Mouse (Mus musculus) heart, embryonic 16.5 days (tissue): ENCODE results near the gene Nipal1. TPM values are rescaled to one million over a fixed set of nuclear protein-coding genes. Genes with fewer than 3 reads are reported as not detected.

Source experiments
- ATAC-seq: fragments of 200-750 bp; cut with Nextera tagmentation; replicated peaks from 2 replicates; pipeline ENCODE4 v1.8.0; 2017; ENCODE audit warnings: moderate number of reproducible peaks; ENCODE audit not compliant: insufficient read depth, low FRiP score; ENCODE audit errors: extremely low read depth
- H3K27ac ChIP-seq: fragments of 300-500 bp; sonication (generic); 2 replicates; pipeline ENCODE4 v1.5.1; 2014; ENCODE audit warnings: mild to moderate bottlenecking, low read length, control low read depth, moderate library complexity
- H3K27me3 ChIP-seq: fragments of 300-500 bp; sonication (generic); 2 replicates; pipeline ENCODE4 v1.6.1; 2014; ENCODE audit warnings: low read length, mixed read lengths; ENCODE audit not compliant: control insufficient read depth, insufficient read depth
- H3K36me3 ChIP-seq: fragments of 300-500 bp; sonication (generic); 2 replicates; pipeline ENCODE4 v1.6.1; 2014; ENCODE audit not compliant: control insufficient read depth, insufficient read depth
- H3K4me1 ChIP-seq: fragments of 300-500 bp; sonication (generic); 2 replicates; pipeline ENCODE4 v1.6.1; 2014; ENCODE audit warnings: low read length, mixed read lengths; ENCODE audit not compliant: control insufficient read depth, insufficient read depth
- H3K4me2 ChIP-seq: fragments of 300-500 bp; sonication (generic); 2 replicates; pipeline ENCODE4 v1.6.1; 2014; ENCODE audit warnings: low read depth, mild to moderate bottlenecking, control low read depth, low read length
- H3K4me3 ChIP-seq: fragments of 300-500 bp; sonication (generic); 2 replicates; pipeline ENCODE4 v1.5.1; 2014; ENCODE audit warnings: mild to moderate bottlenecking, control low read depth, low read length
- H3K9ac ChIP-seq: fragments of 300-500 bp; sonication (generic); 2 replicates; pipeline ENCODE4 v1.6.1; 2014; ENCODE audit warnings: low read length, control low read depth
- H3K9me3 ChIP-seq: fragments of 300-500 bp; sonication (generic); replicated peaks from 2 replicates; pipeline ENCODE4 v1.6.1; 2016; ENCODE audit warnings: low read length; ENCODE audit not compliant: control insufficient read depth
- WGBS: fragments of 180-500 bp; shearing (Covaris S2); extraction: QIAGEN DNeasy Blood & Tissue Kit; methylation state at CpG from one replicate; pipeline ENCODE4 v1.1.7; 2014; 5-methylcytosine and 5-hydroxymethylcytosine counted together
- polyA plus RNA-seq: library from polyadenylated mRNA; unstranded; fragments of >200 nt; fragmentation: Nextera tagmentation; extraction: Ambion mirVana; gene quantifications from 2 replicates; pipeline ENCODE4 v1.2.1, GENCODE M21; 2015

Gene Nipal1
- polyA plus RNA-seq = 0.31 and 0.43 TPM in 2 replicates

GRCm38 (mm10) chr5:72647418-72647907 is at the start of gene Nipal1:
TSS of gene Nipal1 (plus strand) at chr5:72647795.
- peak within 1 kb of the TSS; percentile 67 for H3K4me3 ChIP-seq
- WGBS = under 1% methylated on average over 25 of the region's 25 CpGs
- peaks cover 11% of the 10 kb centered on the region for H3K27me3 ChIP-seq
- peak within 1 kb of the TSS; percentile 64 for H3K9ac ChIP-seq
- peaks cover 4% of the 10 kb centered on the region; the same call in 1 of the 2 replicates for H3K4me1 ChIP-seq
- H3K9me3 ChIP-seq = no peaks in the 10 kb centered on the region
- no peak within 1 kb of the TSS for H3K27ac ChIP-seq
- ATAC-seq = peak; percentile 93
- no peaks in the 10 kb centered on the region for H3K36me3 ChIP-seq
- H3K4me2 ChIP-seq = peak within 1 kb of the TSS; percentile 97

GRCm38 (mm10) chr5:72601006-72601405 is 46.6 kb upstream of the Nipal1 start:
- peak; percentile 41; the same call in 1 of the 2 replicates for ATAC-seq

GRCm38 (mm10) chr5:72603138-72603537 is 44.5 kb upstream of the Nipal1 start:
- H3K4me3 ChIP-seq = no peak overlapping the region
- H3K27ac ChIP-seq = no peak overlapping the region
- no peaks in the 10 kb centered on the region for H3K27me3 ChIP-seq
- no peak overlapping the region for H3K9ac ChIP-seq
- H3K4me1 ChIP-seq = 0 out of 2 replicates have a peak, but pooled peaks cover 3% of the 10 kb centered on the region
- H3K9me3 ChIP-seq = no peaks in the 10 kb centered on the region
- no peaks in the 10 kb centered on the region for H3K36me3 ChIP-seq
- 84% methylated on average over 4 of the region's 4 CpGs for WGBS
- no peak overlapping the region for H3K4me2 ChIP-seq
- ATAC-seq = no peak

More at GRCm38 (mm10) chr5:72601006-72601405, 46.6 kb upstream of the Nipal1 start:
- Histone ChIP-seq H3K4me3 (no peak overlapping the region), H3K27ac (no peak overlapping the region), H3K9me3 (no peaks in the 10 kb centered on the region), H3K9ac (no peak overlapping the region), H3K4me2 (no peak overlapping the region), H3K36me3 (no peaks in the 10 kb centered on the region), H3K27me3 (no peaks in the 10 kb centered on the region), H3K4me1 (no peaks in the 10 kb centered on the region)
- WGBS = 11% methylated on average over 5 of the region's 5 CpGs

GRCm38 (mm10) chr5:72617413-72617812 is 30.2 kb upstream of the Nipal1 start:
- 68% methylated on average over 4 of the region's 4 CpGs for WGBS
- no peak overlapping the region for H3K4me3 ChIP-seq
- H3K9me3 ChIP-seq = no peaks in the 10 kb centered on the region
- no peaks in the 10 kb centered on the region for H3K4me1 ChIP-seq
- H3K9ac ChIP-seq = no peak overlapping the region
- H3K27ac ChIP-seq = no peak overlapping the region
- H3K4me2 ChIP-seq = no peak overlapping the region
- no peak for ATAC-seq
- no peaks in the 10 kb centered on the region for H3K36me3 ChIP-seq
- H3K27me3 ChIP-seq = no peaks in the 10 kb centered on the region

- Histone ChIP-seq H3K4me1 (no peaks in the 10 kb centered on the region), H3K4me2 (no peak overlapping the region), H3K9me3 (no peaks in the 10 kb centered on the region), H3K36me3 (no peaks in the 10 kb centered on the region), H3K9ac (no peak overlapping the region), H3K27me3 (no peaks in the 10 kb centered on the region), H3K27ac (no peak overlapping the region), H3K4me3 (no peak overlapping the region)
- 94% methylated on average over 1 of the region's 1 CpGs for WGBS
- ATAC-seq = no peak
Observed at GRCm38 (mm10) chr5:72621022-72621421, 26.6 kb upstream of the Nipal1 start.

GRCm38 (mm10) chr5:72630026-72630425 is 17.6 kb upstream of the Nipal1 start:
- H3K27me3 ChIP-seq = no peaks in the 10 kb centered on the region
- WGBS = 66% methylated on average over 6 of the region's 6 CpGs
- ATAC-seq = no peak
- no peak overlapping the region for H3K9ac ChIP-seq
- H3K4me1 ChIP-seq = no peaks in the 10 kb centered on the region
- no peak overlapping the region for H3K4me3 ChIP-seq
- H3K36me3 ChIP-seq = no peaks in the 10 kb centered on the region
- no peaks in the 10 kb centered on the region for H3K9me3 ChIP-seq
- H3K27ac ChIP-seq = no peak overlapping the region
- H3K4me2 ChIP-seq = no peak overlapping the region

GRCm38 (mm10) chr5:72634791-72635271 is 12.8 kb upstream of the Nipal1 start:
- H3K27me3 ChIP-seq = no peaks in the 10 kb centered on the region

GRCm38 (mm10) chr5:72636122-72636521 is 11.5 kb upstream of the Nipal1 start:
- Histone ChIP-seq H3K4me3 (no peak overlapping the region), H3K4me2 (no peak overlapping the region), H3K9ac (no peak overlapping the region), H3K27me3 (no peaks in the 10 kb centered on the region), H3K36me3 (no peaks in the 10 kb centered on the region), H3K9me3 (no peaks in the 10 kb centered on the region), H3K4me1 (no peaks in the 10 kb centered on the region), H3K27ac (no peak overlapping the region; the same call in 1 of the 2 replicates)
- ATAC-seq = no peak; the same call in 1 of the 2 replicates
- 50% methylated on average over 3 of the region's 3 CpGs for WGBS

More at GRCm38 (mm10) chr5:72634791-72635271, 12.8 kb upstream of the Nipal1 start:
- Histone ChIP-seq H3K27ac (peak overlapping the region; percentile 32; the same call in 1 of the 2 replicates), H3K4me1 (no peaks in the 10 kb centered on the region), H3K9me3 (no peaks in the 10 kb centered on the region), H3K4me2 (no peak overlapping the region), H3K36me3 (no peaks in the 10 kb centered on the region), H3K4me3 (no peak overlapping the region), H3K9ac (no peak overlapping the region)
- WGBS = 65% methylated on average over 9 of the region's 9 CpGs
- ATAC-seq = peak; percentile 63

GRCm38 (mm10) chr5:72636576-72636975 is 11.0 kb upstream of the Nipal1 start:
- no peak for ATAC-seq
- H3K4me1 ChIP-seq = no peaks in the 10 kb centered on the region
- no peak overlapping the region for H3K27ac ChIP-seq
- H3K9ac ChIP-seq = no peak overlapping the region
- H3K36me3 ChIP-seq = no peaks in the 10 kb centered on the region
- no peaks in the 10 kb centered on the region for H3K9me3 ChIP-seq
- H3K27me3 ChIP-seq = no peaks in the 10 kb centered on the region
- no peak overlapping the region for H3K4me3 ChIP-seq
- 77% methylated on average over 3 of the region's 3 CpGs for WGBS
- no peak overlapping the region for H3K4me2 ChIP-seq
